In genomic region chr10:69924845-69925244, GRCm38 (mm10) we compare ENCODE assay signal across 8 mouse cellular contexts.
A peak's percentile ranks its signal among the peaks of the same experiment; 100 is the strongest.
DNase-seq lines count a peak whose midpoint lies in the region; ATAC-seq lines count a peak whose summit lies in the region.

No protein-coding gene starts in this region.

- H3K27ac ChIP-seq in forebrain, embryonic 10.5 days = peak overlapping the region; percentile 81
- H3K27ac ChIP-seq in intestine, embryonic 16.5 days (ENCODE audit: low read length) = peak overlapping the region; percentile 95
- no peak overlapping the region for H3K27ac ChIP-seq in midbrain, embryonic 11.5 days (ENCODE audit: low read depth, low read length)

- peaks cover 19% of the 10 kb centered on the region for H3K27me3 ChIP-seq in forebrain, embryonic 10.5 days (ENCODE audit: poor library complexity, severe bottlenecking)
- no peaks in the 10 kb centered on the region for H3K27me3 ChIP-seq in intestine, embryonic 16.5 days (replicated peaks; ENCODE audit: control insufficient read depth, insufficient read depth, low read length)
- no peaks in the 10 kb centered on the region for H3K27me3 ChIP-seq in midbrain, embryonic 11.5 days (ENCODE audit: control insufficient read depth, insufficient read depth, low read length)

- peak overlapping the region; percentile 53 for H3K9ac ChIP-seq in intestine, embryonic 16.5 days (ENCODE audit: low read depth, low read length)
- no peak overlapping the region for H3K9ac ChIP-seq in midbrain, embryonic 11.5 days (ENCODE audit: low read length)

- peaks cover 51% of the 10 kb centered on the region for H3K4me1 ChIP-seq in forebrain, embryonic 10.5 days
- peaks cover 17% of the 10 kb centered on the region for H3K4me1 ChIP-seq in intestine, embryonic 16.5 days (ENCODE audit: control insufficient read depth, insufficient read depth, low read length)
- peaks cover 17% of the 10 kb centered on the region for H3K4me1 ChIP-seq in midbrain, embryonic 11.5 days (ENCODE audit: control insufficient read depth, insufficient read depth, low read length)

- 2% methylated on average over 14 of the region's 14 CpGs for WGBS in forebrain, embryonic 10.5 days
- 7% methylated on average over 14 of the region's 14 CpGs for WGBS in intestine, embryonic 16.5 days
- 1% methylated on average over 14 of the region's 14 CpGs for WGBS in midbrain, embryonic 11.5 days

- H3K9me3 ChIP-seq in forebrain, embryonic 10.5 days = no peaks in the 10 kb centered on the region
- no peaks in the 10 kb centered on the region for H3K9me3 ChIP-seq in intestine, embryonic 16.5 days (ENCODE audit: control insufficient read depth, low read length)
- H3K9me3 ChIP-seq in midbrain, embryonic 11.5 days (ENCODE audit: control insufficient read depth, low read length) = no peaks in the 10 kb centered on the region

- peak overlapping the region; percentile 54 for H3K4me3 ChIP-seq in forebrain, embryonic 10.5 days
- peak overlapping the region; percentile 46 for H3K4me3 ChIP-seq in intestine, embryonic 16.5 days (ENCODE audit: low read length)
- no peak overlapping the region for H3K4me3 ChIP-seq in midbrain, embryonic 11.5 days (ENCODE audit: low read depth, low read length)

- peak overlapping the region; percentile 68 for H3K4me2 ChIP-seq in intestine, embryonic 16.5 days (ENCODE audit: low read depth, low read length)
- H3K4me2 ChIP-seq in midbrain, embryonic 11.5 days = peak overlapping the region; percentile 46

- peak; percentile 32 for DNase-seq in embryo, embryonic 10 days (ENCODE audit: low spot score)
- DNase-seq in embryo, embryonic 10.5 days (ENCODE audit: low spot score) = no peak
- DNase-seq in forebrain, embryonic 10.5 days (ENCODE audit: extremely low spot score, low spot score) = no peak
- DNase-seq in midbrain, embryonic 11.5 days (ENCODE audit: low spot score, missing footprints) = peak; percentile 89
- DNase-seq in left cerebral cortex, adult 8-10 months (ENCODE audit: low spot score in 2 of 2) = no peak
- DNase-seq in urinary bladder, postnatal 25 days (ENCODE audit: low spot score) = no peak
- DNase-seq in right cerebral cortex, postnatal 25 days = no peak

- peak; percentile 57 for ATAC-seq in intestine, embryonic 16.5 days
- peak; percentile 23; the same call in 1 of the 2 replicates for ATAC-seq in midbrain, embryonic 11.5 days (ENCODE audit: low FRiP score)

- H3K36me3 ChIP-seq in forebrain, embryonic 10.5 days (replicated peaks) = peaks cover 2% of the 10 kb centered on the region; the same call in 1 of the 2 replicates
- H3K36me3 ChIP-seq in intestine, embryonic 16.5 days (ENCODE audit: control insufficient read depth, insufficient read depth, low read length) = no peaks in the 10 kb centered on the region
- no peaks in the 10 kb centered on the region for H3K36me3 ChIP-seq in midbrain, embryonic 11.5 days (ENCODE audit: control insufficient read depth, insufficient read depth, low read length)

Comparison
In these comparisons a context has a peak if more than half of its experiments do, and no peak if none do; other contexts are left out.
1. DNase-seq: peak in embryo, embryonic 10 days (single experiment) and midbrain, embryonic 11.5 days (single experiment); none in embryo, embryonic 10.5 days (single experiment), forebrain, embryonic 10.5 days (single experiment), left cerebral cortex, adult 8-10 months (0 of 2), urinary bladder, postnatal 25 days (single experiment) and right cerebral cortex, postnatal 25 days (single experiment).